Mouse (Mus musculus) gastrocnemius, postnatal 10 days (tissue): Measurements from ENCODE around the gene Scyl1. TPM values are rescaled to one million over a fixed set of nuclear protein-coding genes. Genes with fewer than 3 reads are reported as not detected.

Experiments used
- DNase-seq: peaks from one replicate; pipeline ENCODE4 v3.0.0; 2021; ENCODE audit warnings: mixed read lengths
- total RNA-seq, 2 experiments: library from RNA; stranded (reverse); gene quantifications; 2 replicates each; pipeline ENCODE4 v1.2.3; 2021

Scyl1 gene
- total RNA-seq, 2 experiments from 2014 or later: 56.0 to 59.6 TPM

DNA sequence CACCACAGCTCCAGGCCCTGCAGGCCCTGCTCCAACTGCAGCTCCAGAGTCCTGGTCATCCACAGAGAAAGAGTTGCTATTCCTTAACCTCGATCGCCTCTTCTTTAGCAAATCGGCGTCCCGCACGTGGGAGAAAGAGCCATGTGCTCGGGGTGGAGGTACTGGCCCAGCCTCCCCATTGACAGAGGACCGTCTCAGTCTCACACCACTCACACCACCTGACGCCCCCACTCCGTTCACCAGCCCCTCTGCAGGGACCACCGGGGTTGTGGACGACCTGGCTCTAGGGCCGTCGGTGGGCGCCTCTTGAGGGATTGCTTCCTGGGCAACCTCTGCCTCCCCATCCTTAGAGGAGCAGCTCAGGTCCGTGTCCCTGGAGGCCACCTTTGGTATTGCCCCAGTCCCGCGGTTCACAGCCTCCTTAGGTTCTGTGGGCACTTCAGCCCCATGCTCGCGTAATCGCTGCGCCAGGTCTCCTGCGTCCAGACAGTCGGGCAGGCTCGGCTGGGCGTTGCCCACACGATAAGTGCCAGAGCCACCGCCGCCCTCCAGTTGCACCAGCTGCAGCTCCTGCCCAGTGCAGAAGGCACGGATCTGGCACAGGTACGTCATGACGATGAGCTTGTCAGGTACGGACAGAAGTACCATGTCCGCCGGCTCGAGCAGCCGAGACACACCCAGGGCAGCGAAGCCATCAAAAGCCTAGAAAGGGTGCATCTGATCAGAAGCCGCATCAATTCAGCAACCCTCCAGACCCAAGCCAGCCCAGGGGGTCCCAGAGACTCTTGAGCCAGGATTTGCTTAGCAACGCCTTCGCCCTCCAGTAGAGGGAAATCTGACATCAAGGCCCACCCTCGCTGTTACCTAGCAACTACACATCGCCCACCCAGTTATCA, 55.2 kb downstream of the Scyl1 start:
- peak; percentile 32 for DNase-seq

DNA sequence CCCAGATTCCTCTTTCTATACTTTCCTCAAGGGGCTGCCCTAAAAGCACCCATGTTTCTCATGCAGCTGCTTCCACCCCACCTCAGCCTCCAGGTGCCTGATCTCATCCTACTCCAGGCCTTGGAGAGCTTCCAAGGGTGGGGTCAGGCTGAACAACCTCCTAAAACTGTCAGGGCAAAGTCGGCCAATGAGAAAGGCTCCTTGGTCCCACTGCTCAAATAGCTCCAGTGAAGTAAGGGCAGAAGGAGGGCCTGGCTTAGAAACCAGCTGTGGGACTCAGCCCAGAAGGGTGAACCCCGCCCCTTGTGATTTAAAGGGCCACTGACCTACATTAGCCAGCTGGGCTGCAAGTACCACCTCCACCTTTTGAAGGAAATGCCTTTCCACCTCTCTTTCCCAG, 57.5 kb downstream of the Scyl1 start:
- DNase-seq: peak; percentile 70

DNA sequence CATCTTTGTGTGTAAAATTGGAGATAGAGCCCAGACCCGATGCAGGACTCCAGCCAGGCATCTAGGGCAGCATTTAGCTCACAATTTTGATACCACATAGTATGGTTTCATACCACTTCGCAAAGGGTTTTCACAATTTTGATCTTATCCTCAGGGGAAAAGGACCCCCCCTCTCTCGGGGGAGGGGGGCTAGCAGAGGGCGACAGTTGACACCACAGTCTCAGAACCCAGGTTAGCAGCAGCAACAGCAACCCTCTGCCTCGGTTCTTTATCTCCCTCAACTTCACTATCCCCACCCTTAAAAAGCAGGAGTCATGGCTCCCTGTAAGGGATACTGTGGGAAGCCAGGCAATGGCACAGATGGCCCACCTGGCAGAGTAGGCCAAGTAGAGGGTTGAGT, 58.0 kb downstream of the Scyl1 start:
- no peak for DNase-seq

DNA sequence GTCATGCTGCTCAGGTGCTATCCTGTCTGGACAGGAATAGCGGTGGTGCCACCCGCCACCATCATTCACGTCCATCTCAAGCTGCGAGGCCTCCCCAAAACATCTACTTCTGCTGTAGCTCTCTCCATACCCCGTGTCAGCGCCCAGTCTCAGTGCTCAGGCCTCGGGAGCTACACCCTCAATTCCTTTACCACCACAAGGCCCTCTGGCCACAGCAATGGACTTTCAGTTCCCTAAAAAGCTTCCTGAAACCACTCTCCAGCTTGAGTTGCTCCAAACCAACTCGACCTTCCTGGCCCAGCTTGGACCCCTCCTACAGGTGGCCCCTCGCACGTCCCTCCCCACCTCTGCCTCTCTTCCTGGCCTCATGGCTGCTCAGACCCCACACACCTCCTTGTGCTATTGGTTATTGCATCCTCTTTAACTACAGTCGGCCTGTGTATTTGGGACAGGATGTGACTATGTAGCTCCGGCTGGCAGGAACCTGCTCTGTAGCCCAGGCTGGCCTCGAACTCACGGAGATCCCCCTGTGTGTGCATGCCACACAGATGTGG, 59.2 kb downstream of the Scyl1 start:
- DNase-seq: no peak

DNA sequence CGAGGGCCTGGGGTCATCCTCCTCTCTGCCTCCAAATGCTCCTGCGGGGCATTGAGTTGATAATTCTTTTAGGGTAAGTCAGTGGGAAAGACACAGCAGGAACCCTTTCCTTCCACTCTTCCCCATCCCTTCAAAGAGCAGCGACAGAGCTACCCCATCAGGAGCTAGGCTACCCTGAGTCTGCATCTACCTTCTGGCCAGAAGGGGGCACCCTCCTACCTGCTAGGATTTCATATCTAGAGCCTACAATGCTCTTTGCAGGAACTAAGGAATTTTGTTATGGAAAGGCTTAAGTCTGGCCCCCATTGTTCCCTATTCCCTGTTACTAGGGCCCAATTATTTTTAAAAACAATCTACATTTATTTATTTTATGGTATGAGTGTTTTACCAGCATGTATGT, 60.0 kb downstream of the Scyl1 start:
- DNase-seq: peak; percentile 77

DNA sequence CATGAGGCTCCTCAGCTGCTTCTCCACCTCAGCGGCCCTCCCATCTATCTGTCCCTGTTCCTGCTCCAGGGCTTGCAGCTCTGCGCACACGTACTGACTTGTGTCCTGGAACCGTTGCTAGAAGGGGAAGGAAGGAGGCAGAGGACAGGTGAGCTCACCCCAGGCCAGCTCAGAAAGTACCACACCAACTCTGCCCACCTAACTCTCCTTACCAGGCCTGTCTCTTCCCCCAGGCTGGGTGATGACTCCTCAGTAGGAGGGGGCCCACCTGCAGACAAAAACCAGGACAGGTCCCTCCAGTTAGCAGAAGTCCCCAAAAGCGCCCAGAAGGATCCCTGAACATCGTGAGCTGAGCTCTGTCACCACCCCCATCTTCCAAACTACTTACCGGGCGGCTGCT, 60.6 kb downstream of the Scyl1 start:
- no peak for DNase-seq

DNA sequence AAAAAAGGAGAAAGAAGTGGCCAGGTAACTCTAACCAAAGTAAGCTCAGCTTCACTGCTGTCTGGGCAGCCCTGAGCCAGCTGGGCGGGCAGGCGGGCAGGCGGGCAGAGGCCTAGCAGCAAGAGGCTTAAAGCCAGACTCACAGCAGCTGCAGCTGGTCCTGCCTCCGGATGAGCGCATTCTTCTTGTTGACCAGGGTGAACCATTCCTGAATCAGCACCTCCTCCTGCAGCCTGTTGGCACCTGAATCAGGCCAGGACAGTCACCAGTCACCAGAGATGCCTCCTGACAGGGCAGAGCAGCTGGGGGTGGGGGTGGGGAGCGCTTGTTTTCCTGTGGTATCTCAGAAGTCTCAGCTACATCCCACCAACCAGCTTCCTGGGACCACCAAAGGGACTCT, 61.2 kb downstream of the Scyl1 start:
- no peak for DNase-seq

Other genes with a start within 250 kb of the Scyl1 start
- not detected for gene Ovol1, start 210.8 kb downstream of the Scyl1 start, total RNA-seq
- gene Ap5b1, start 203.4 kb downstream of the Scyl1 start, total RNA-seq: 1 to 10 TPM; 1.6 to 2.7 TPM
- gene Rnaseh2c, start 169.5 kb downstream of the Scyl1 start, total RNA-seq: 10 to 100 TPM; 44.9 to 50.4 TPM
- gene Kat5, start 161.2 kb downstream of the Scyl1 start, total RNA-seq: 10 to 100 TPM; 31.6 to 39.9 TPM
- 10 to 100 TPM; 20.0 to 28.8 TPM for gene Rela, start 133.9 kb downstream of the Scyl1 start, total RNA-seq
- gene Sipa1, start 107.7 kb downstream of the Scyl1 start, total RNA-seq: 10 to 100 TPM; 25.5 to 36.6 TPM
- 10 to 100 TPM; 19.3 to 25.0 TPM for gene Map3k11, start 82.7 kb downstream of the Scyl1 start, total RNA-seq
- 10 to 100 TPM; 19.5 to 32.5 TPM for gene Pcnx3, start 82.5 kb downstream of the Scyl1 start, total RNA-seq
- not detected for gene Kcnk7, start 67.1 kb downstream of the Scyl1 start, total RNA-seq
- gene Ehbp1l1, start 45.1 kb downstream of the Scyl1 start, total RNA-seq: 100 to 1,000 TPM; 280 to 285 TPM
- gene Fam89b, start 41.8 kb downstream of the Scyl1 start, total RNA-seq: 10 to 100 TPM; 43.1 to 44.9 TPM
- gene Ltbp3, start 30.5 kb downstream of the Scyl1 start, total RNA-seq: 100 to 1,000 TPM in 1 of 2 experiments, 10 to 100 TPM in 1; 88.0 to 113 TPM
- gene Frmd8, start 103.9 kb upstream of the Scyl1 start, total RNA-seq: 10 to 100 TPM in 1 of 2 experiments, 1 to 10 TPM in 1; 7.4 to 10.3 TPM
- gene Slc25a45, start 106.4 kb upstream of the Scyl1 start, total RNA-seq: 1 to 10 TPM; 2.6 to 3.5 TPM
- gene Tigd3, start 122.7 kb upstream of the Scyl1 start, total RNA-seq: under 1 TPM; 0.82 to 0.95 TPM
- 10 to 100 TPM; 86.8 to 90.9 TPM for gene Dpf2, start 141.6 kb upstream of the Scyl1 start, total RNA-seq
- 10 to 100 TPM; 16.6 to 20.9 TPM for gene Cdc42ep2, start 153.4 kb upstream of the Scyl1 start, total RNA-seq
- 10 to 100 TPM; 13.7 to 18.7 TPM for gene Pola2, start 192.8 kb upstream of the Scyl1 start, total RNA-seq
- not detected for gene Slc22a20, start 214.7 kb upstream of the Scyl1 start, total RNA-seq
- 10 to 100 TPM; 78.1 to 83.8 TPM for gene Capn1, start 244.5 kb upstream of the Scyl1 start, total RNA-seq